Mouse (Mus musculus) MEL (cell line): ENCODE measurements around the gene Fat3. TPM values are rescaled to one million over a fixed set of nuclear protein-coding genes. Genes with fewer than 3 reads are reported as not detected.

Source experiments
- DNase-seq: peaks from one replicate; pipeline ENCODE4 v3.0.0; 2011; ENCODE audit warnings: low read depth, low spot score
- H3K27ac ChIP-seq: 2 replicates; pipeline ENCODE4 v1.5.1; 2012; ENCODE audit warnings: low read depth, mild to moderate bottlenecking, control low read depth, low read length, moderate library complexity; ENCODE audit not compliant: control insufficient read depth
- H3K27me3 ChIP-seq, 2 experiments: fragments of 150-350 bp in 1 of 2; sonication (generic) in 1 of 2; 2 replicates each; pipeline ENCODE4 v1.6.1; 2012; ENCODE audit warnings: low read length in 2 of 2, mild to moderate bottlenecking in 2 of 2, improper control_type of control experiment in 1 of 2, moderate library complexity in 1 of 2; ENCODE audit not compliant: insufficient read depth in 2 of 2, control insufficient read depth in 1 of 2
- H3K36me3 ChIP-seq, 2 experiments: 2 replicates each; pipeline ENCODE4 v1.6.1; 2012 to 2014; ENCODE audit warnings: low read length in 2 of 2, improper control_type of control experiment in 1 of 2, inconsistent platforms in 1 of 2, mild to moderate bottlenecking in 1 of 2; ENCODE audit not compliant: insufficient read depth in 2 of 2, control insufficient read depth in 1 of 2
- H3K4me1 ChIP-seq, 2 experiments: fragments of 150-350 bp in 1 of 2; sonication (generic) in 1 of 2; 2 replicates each; pipeline ENCODE4 v1.6.1; 2012; ENCODE audit warnings: low read length in 2 of 2, improper control_type of control experiment in 1 of 2, mild to moderate bottlenecking in 1 of 2; ENCODE audit not compliant: insufficient read depth in 2 of 2, control insufficient read depth in 1 of 2
- H3K4me3 ChIP-seq, 2 experiments: fragments of 150-350 bp in 1 of 2; sonication (generic) in 1 of 2; 2 replicates each; pipeline ENCODE4 v1.5.1; 2012; ENCODE audit warnings: low read depth in 2 of 2, low read length in 2 of 2, mild to moderate bottlenecking in 2 of 2, moderate library complexity in 2 of 2, control low read depth in 1 of 2, improper control_type of control experiment in 1 of 2; ENCODE audit not compliant: control insufficient read depth in 1 of 2, insufficient read depth in 1 of 2
- H3K79me2 ChIP-seq: 2 replicates; pipeline ENCODE4 v1.6.1; 2012; ENCODE audit warnings: mild to moderate bottlenecking, low read length, moderate library complexity; ENCODE audit not compliant: control insufficient read depth, poor library complexity, insufficient read depth
- H3K9ac ChIP-seq: 2 replicates; pipeline ENCODE4 v1.6.1; 2012; ENCODE audit warnings: low read depth, mild to moderate bottlenecking, control low read depth, low read length, moderate library complexity; ENCODE audit not compliant: control insufficient read depth, poor library complexity, severe bottlenecking
- H3K9me3 ChIP-seq: fragments of 150-350 bp; sonication (generic); replicated peaks from 2 replicates; pipeline ENCODE4 v1.6.1; 2012; ENCODE audit warnings: mild to moderate bottlenecking, low read length, improper control_type of control experiment, moderate library complexity; ENCODE audit not compliant: insufficient read depth
- BHLHE40 ChIP-seq: IDR thresholded peaks from 2 replicates; pipeline ENCODE4 v1.6.1; 2012; ENCODE audit warnings: low read depth, mild to moderate bottlenecking, inconsistent platforms, low read length, improper control_type of control experiment, borderline replicate concordance
- CHD1 ChIP-seq: IDR thresholded peaks from 2 replicates; pipeline ENCODE4 v1.6.1; 2012; ENCODE audit warnings: low read depth, mild to moderate bottlenecking, inconsistent platforms, low read length, improper control_type of control experiment
- CHD2 ChIP-seq: IDR thresholded peaks from 2 replicates; pipeline ENCODE4 v1.6.1; 2011; ENCODE audit warnings: low read length, improper control_type of control experiment
- E2F4 ChIP-seq: IDR thresholded peaks from 2 replicates; pipeline ENCODE4 v1.6.1; 2011; ENCODE audit warnings: low read depth, low read length, improper control_type of control experiment, borderline replicate concordance
- EP300 ChIP-seq, 2 experiments: IDR thresholded peaks; 2 replicates each; pipeline ENCODE4 v1.6.1; 2011; ENCODE audit warnings: improper control_type of control experiment in 2 of 2, low read length in 2 of 2, low read depth in 1 of 2, mild to moderate bottlenecking in 1 of 2
- ETS1 ChIP-seq: IDR thresholded peaks from 2 replicates; pipeline ENCODE4 v1.6.1; 2012; ENCODE audit warnings: low read depth, mild to moderate bottlenecking, inconsistent platforms, low read length, improper control_type of control experiment, moderate library complexity
- GABPA ChIP-seq: IDR thresholded peaks from 2 replicates; pipeline ENCODE4 v1.6.1; 2012; ENCODE audit warnings: low read depth, mild to moderate bottlenecking, inconsistent platforms, low read length, improper control_type of control experiment, moderate library complexity
- GATA1 ChIP-seq: IDR thresholded peaks from 2 replicates; pipeline ENCODE4 v1.6.1; 2011; ENCODE audit warnings: low read depth, low read length, improper control_type of control experiment
- JUND ChIP-seq: IDR thresholded peaks from 2 replicates; pipeline ENCODE4 v1.6.1; 2011; ENCODE audit warnings: low read depth, mild to moderate bottlenecking, improper control_type of control experiment, low read length
- MAFK ChIP-seq: IDR thresholded peaks from 2 replicates; pipeline ENCODE4 v1.6.1; 2011; ENCODE audit warnings: low read depth, mild to moderate bottlenecking, low read length, improper control_type of control experiment, borderline replicate concordance
- MAX ChIP-seq: IDR thresholded peaks from 2 replicates; pipeline ENCODE4 v1.6.1; 2011; ENCODE audit warnings: low read length, improper control_type of control experiment
- MAZ ChIP-seq: IDR thresholded peaks from 2 replicates; pipeline ENCODE4 v1.6.1; 2012; ENCODE audit warnings: low read depth, mild to moderate bottlenecking, inconsistent platforms, low read length, improper control_type of control experiment
- MEF2A ChIP-seq: IDR thresholded peaks from 2 replicates; pipeline ENCODE4 v1.6.1; 2014; ENCODE audit warnings: low read depth, mild to moderate bottlenecking, inconsistent platforms, low read length, improper control_type of control experiment; ENCODE audit not compliant: poor library complexity, insufficient replicate concordance, severe bottlenecking; ENCODE audit errors: extremely low read depth
- MYB ChIP-seq: IDR thresholded peaks from 2 replicates; pipeline ENCODE4 v1.6.1; 2011; ENCODE audit warnings: mild to moderate bottlenecking, low read depth, low read length, improper control_type of control experiment
- MYC ChIP-seq: IDR thresholded peaks from 2 replicates; pipeline ENCODE4 v1.6.1; 2011; ENCODE audit warnings: low read depth, mild to moderate bottlenecking, low read length, improper control_type of control experiment, moderate library complexity
- NELFE ChIP-seq: IDR thresholded peaks from 2 replicates; pipeline ENCODE4 v1.6.1; 2011; ENCODE audit warnings: low read depth, low read length, improper control_type of control experiment
- NRF1 ChIP-seq: IDR thresholded peaks from 2 replicates; pipeline ENCODE4 v1.6.1; 2014; ENCODE audit warnings: low read depth, mild to moderate bottlenecking, inconsistent platforms, low read length, improper control_type of control experiment, moderate library complexity; ENCODE audit not compliant: poor library complexity, insufficient read depth, severe bottlenecking
- POLR2A ChIP-seq, 2 experiments: IDR thresholded peaks; 2 replicates each; pipeline ENCODE4 v1.6.1; 2011 to 2012; ENCODE audit warnings: low read length in 2 of 2, mild to moderate bottlenecking in 2 of 2, control low read depth in 1 of 2, improper control_type of control experiment in 1 of 2, low read depth in 1 of 2, moderate library complexity in 1 of 2; ENCODE audit not compliant: control insufficient read depth in 1 of 2, insufficient read depth in 1 of 2, poor library complexity in 1 of 2
- POLR2AphosphoS5 ChIP-seq: IDR thresholded peaks from 2 replicates; pipeline ENCODE4 v1.6.1; 2012; ENCODE audit warnings: low read depth, borderline replicate concordance, mild to moderate bottlenecking, inconsistent platforms, low read length, moderate library complexity, mixed read lengths
- RCOR1 ChIP-seq: IDR thresholded peaks from 2 replicates; pipeline ENCODE4 v1.6.1; 2012; ENCODE audit warnings: low read depth, mild to moderate bottlenecking, inconsistent platforms, low read length, improper control_type of control experiment
- TAL1 ChIP-seq: IDR thresholded peaks from 2 replicates; pipeline ENCODE4 v1.6.1; 2012; ENCODE audit warnings: mild to moderate bottlenecking, inconsistent platforms, low read length, moderate library complexity, mixed read lengths
- TBP ChIP-seq: IDR thresholded peaks from 2 replicates; pipeline ENCODE4 v1.8.0; 2011; ENCODE audit warnings: low read depth, low read length, improper control_type of control experiment
- TCF12 ChIP-seq: IDR thresholded peaks from 2 replicates; pipeline ENCODE4 v1.6.1; 2014; ENCODE audit warnings: low read depth, mild to moderate bottlenecking, inconsistent platforms, low read length, improper control_type of control experiment, moderate library complexity
- USF1 ChIP-seq: IDR thresholded peaks from 2 replicates; pipeline ENCODE4 v1.6.1; 2014; ENCODE audit warnings: low read depth, mild to moderate bottlenecking, inconsistent platforms, low read length, improper control_type of control experiment, moderate library complexity
- USF2 ChIP-seq, 2 experiments: IDR thresholded peaks; 2 replicates each; pipeline ENCODE4 v1.6.1; 2011 to 2012; ENCODE audit warnings: improper control_type of control experiment in 2 of 2, low read length in 2 of 2, borderline replicate concordance in 1 of 2, inconsistent platforms in 1 of 2, low read depth in 1 of 2, mild to moderate bottlenecking in 1 of 2; ENCODE audit not compliant: insufficient read depth in 1 of 2
- ZKSCAN1 ChIP-seq: IDR thresholded peaks from 2 replicates; pipeline ENCODE4 v1.6.1; 2012; ENCODE audit warnings: low read depth, mild to moderate bottlenecking, inconsistent platforms, low read length, improper control_type of control experiment, moderate library complexity
- ZNF384 ChIP-seq: IDR thresholded peaks from 2 replicates; pipeline ENCODE4 v1.6.1; 2012; ENCODE audit warnings: low read depth, mild to moderate bottlenecking, inconsistent platforms, low read length, improper control_type of control experiment
- polyA plus RNA-seq, 2 experiments: library from polyadenylated mRNA; stranded (reverse) in 1 of 2; unstranded in 1 of 2; fragments of >175 nt in 1 of 2; fragments of >200 nt in 1 of 2; gene quantifications; 2 replicates each; pipeline versions ENCODE4 v1.2.1 to v1.2.4; 2012; ENCODE audit warnings: low replicate concordance in 2 of 2, low read depth in 1 of 2; ENCODE audit not compliant: insufficient read length in 2 of 2, insufficient read depth in 1 of 2, missing spikeins in 1 of 2
- total RNA-seq: library from RNA; depleted of rRNA; stranded (reverse); fragments of 300-350 nt; gene quantifications from 2 replicates; pipeline ENCODE4 v1.2.3, GENCODE M21; 2012

Gene Fat3
- total and polyA plus RNA-seq, 3 experiments: 1.5 to 1.8 TPM; not detected in 1

DNA sequence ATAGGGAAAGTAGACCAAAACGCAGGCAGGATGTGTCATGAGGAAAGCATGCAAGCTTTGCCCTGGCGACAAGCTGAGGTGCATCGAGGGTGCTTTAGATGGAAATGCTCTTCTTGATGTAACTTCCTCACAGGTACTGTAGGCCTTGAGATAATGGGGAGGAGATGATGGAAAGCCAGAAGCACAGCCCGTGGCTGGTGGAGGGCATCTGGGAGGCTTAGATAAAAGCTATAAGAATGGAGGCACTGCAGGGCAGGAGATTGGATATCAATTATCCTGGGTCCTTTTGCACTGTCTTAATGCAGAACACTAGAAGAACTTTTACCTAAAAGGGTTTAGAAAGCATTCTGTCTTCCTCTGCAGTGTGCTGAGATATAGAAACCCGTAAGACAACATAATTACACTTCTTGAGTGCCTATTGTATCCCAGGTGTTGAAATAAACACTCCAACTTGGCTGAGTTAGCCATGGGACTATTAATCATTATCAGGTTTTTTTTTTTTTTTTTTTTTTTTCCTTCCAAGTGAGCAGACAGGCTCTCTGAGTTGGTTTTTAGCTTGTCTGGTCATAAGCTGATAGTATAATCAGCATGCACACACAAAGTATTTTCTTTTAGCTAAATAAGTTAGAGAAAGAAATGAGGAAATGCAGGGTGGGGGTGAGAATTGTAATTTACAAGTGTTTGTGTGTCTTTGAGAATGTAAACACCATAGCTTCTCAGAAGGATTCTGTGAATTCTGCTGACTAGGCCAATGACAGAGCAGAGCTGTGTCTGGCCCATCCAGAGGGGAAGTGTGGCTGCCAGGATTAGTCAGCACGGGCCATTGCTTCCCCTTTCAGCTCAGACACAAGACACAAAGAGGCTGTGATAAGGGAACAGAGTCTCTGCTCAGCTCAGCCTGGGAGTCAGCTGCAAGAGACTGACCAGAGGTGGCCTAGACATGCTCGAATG is 286.1 kb downstream of the Fat3 start (continued):
- TF ChIP-seq MAX (peak; percentile 82), ZNF384 (peak; percentile 99), RCOR1 (peak; percentile 84), MAFK (peak; percentile 100)

DNA sequence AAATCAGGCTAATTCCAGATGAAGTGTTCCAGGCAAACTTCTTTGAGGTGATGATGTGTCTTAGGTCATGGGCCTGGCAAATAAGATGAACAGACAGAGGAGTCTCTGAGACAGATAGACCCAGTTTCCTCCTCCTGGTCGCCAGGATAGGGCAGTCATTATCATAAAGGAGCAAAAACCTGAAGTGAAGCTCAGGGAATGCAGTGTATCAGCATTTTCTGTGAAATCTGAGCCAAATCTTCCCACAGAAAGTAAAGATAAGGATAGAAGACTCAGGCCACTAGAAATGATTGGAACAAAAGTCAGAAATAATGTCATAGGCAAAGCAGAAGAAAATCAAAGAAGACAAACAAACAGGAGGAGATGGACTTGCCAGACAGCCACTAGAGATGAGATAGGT is 287.8 kb downstream of the Fat3 start:
- H3K27ac ChIP-seq: no peak overlapping the region
- H3K9me3 ChIP-seq: no peaks in the 10 kb centered on the region
- DNase-seq: peak; percentile 35
- no peak overlapping the region for H3K4me3 ChIP-seq
- peak; percentile 78 for TF ChIP-seq RCOR1
- TF ChIP-seq ZKSCAN1: no peak
- peak; percentile 56; the same call in 1 of the 2 replicates for TF ChIP-seq TCF12
- no peak for TF ChIP-seq POLR2AphosphoS5
- TF ChIP-seq NELFE: no peak
- 0 out of 2 replicates have a peak, but pooled peaks have one; percentile 15 for TF ChIP-seq ETS1
- no peak for TF ChIP-seq MAFK
- TF ChIP-seq GATA1: no peak
- peak in 1 of 2 experiments; percentile 46; a peak in 2 of 4 replicates for TF ChIP-seq EP300 (IDR thresholded peaks at IDR 0.05; ENCODE audit: low read depth in 1 of 2, low read length in 2 of 2)
- no peak for TF ChIP-seq BHLHE40
- H3K79me2 ChIP-seq: no peaks in the 10 kb centered on the region
- H3K4me1 ChIP-seq: peaks cover 15 to 33% of the 10 kb centered on the region in 2 experiments
- H3K36me3 ChIP-seq: peaks cover 0 to 28% of the 10 kb centered on the region in 2 experiments; a peak in 2 of 4 replicates
- H3K9ac ChIP-seq: no peak overlapping the region
- no peaks in the 10 kb centered on the region for H3K27me3 ChIP-seq

DNA sequence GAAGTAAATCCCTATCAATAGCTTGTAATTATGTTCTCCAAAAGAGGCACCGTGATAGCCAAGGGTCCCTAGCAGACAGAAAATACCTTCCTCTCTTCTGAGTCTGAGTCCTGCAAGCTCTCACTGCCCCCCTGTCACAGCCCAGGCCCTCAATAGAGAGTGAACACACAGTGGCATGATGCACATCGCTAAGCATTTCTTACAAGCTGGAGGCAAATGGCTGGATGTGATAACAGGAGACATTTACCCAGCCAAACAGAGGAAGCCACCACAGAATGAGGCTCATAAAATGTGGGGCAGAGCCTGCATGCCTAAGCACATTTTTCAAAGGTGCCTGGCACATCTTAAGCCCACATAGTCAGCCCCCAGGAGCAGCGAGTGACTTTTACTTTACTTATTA is 288.5 kb downstream of the Fat3 start:
- H3K27ac ChIP-seq: no peak overlapping the region
- H3K79me2 ChIP-seq: no peaks in the 10 kb centered on the region
- H3K9ac ChIP-seq: no peak overlapping the region
- H3K36me3 ChIP-seq: peaks cover 0 to 28% of the 10 kb centered on the region in 2 experiments; a peak in 2 of 4 replicates
- H3K4me1 ChIP-seq: peaks cover 15 to 33% of the 10 kb centered on the region in 2 experiments
- no peaks in the 10 kb centered on the region for H3K27me3 ChIP-seq
- no peaks in the 10 kb centered on the region for H3K9me3 ChIP-seq
- H3K4me3 ChIP-seq: no peak overlapping the region
- DNase-seq: peak; percentile 65
- no peak for TF ChIP-seq NRF1
- TF ChIP-seq USF2 (IDR thresholded peaks at IDR 0.05; ENCODE audit: borderline replicate concordance in 1 of 2, insufficient read depth in 1 of 2, low read depth in 1 of 2, low read length in 2 of 2): no peak
- peak; percentile 18; the same call in 1 of the 2 replicates for TF ChIP-seq TAL1
- TF ChIP-seq MYB: no peak
- no peak for TF ChIP-seq CHD2
- TF ChIP-seq MEF2A: no peak
- no peak for TF ChIP-seq MYC
- no peak for TF ChIP-seq TBP
- TF ChIP-seq MAX: no peak
- peak in 1 of 2 experiments; percentile 28; a peak in 2 of 4 replicates for TF ChIP-seq EP300 (IDR thresholded peaks at IDR 0.05; ENCODE audit: low read depth in 1 of 2, low read length in 2 of 2)
- no peak for TF ChIP-seq POLR2A (IDR thresholded peaks at IDR 0.05; ENCODE audit: control insufficient read depth in 1 of 2, insufficient read depth in 1 of 2, low read depth in 1 of 2, low read length in 2 of 2, poor library complexity in 1 of 2)
- TF ChIP-seq MAZ: no peak
- no peak for TF ChIP-seq USF1
- TF ChIP-seq JUND: no peak
- peak; percentile 50 for TF ChIP-seq ETS1
- TF ChIP-seq GABPA: no peak
- TF ChIP-seq E2F4: no peak
- TF ChIP-seq CHD1: no peak
